ENCODE assay signal across 15 mouse cellular contexts in genomic region chr10:75484066-75484465, GRCm38 (mm10).
"Had no signal": no experiment of that assay in that cellular context is flagged by ENCODE, and none has a peak within 500 bp of the region (broad histone marks: within the 10 kb centered on the region; RNA-seq: fewer than 3 reads in every experiment).

No protein-coding gene starts in this region.

- DNase-seq: retina, postnatal 1 day; right cerebral cortex, adult 18-20 months; right cerebral cortex, postnatal 14 days; right cerebral cortex, postnatal 25 days; right cerebral cortex, postnatal 4 days; spleen, adult 18-20 months; thymus, adult 18-20 months; thymus, adult 2 months; thymus, postnatal 14 days; thymus, postnatal 25 days; thymus, postnatal 36 days; thymus, postnatal 4 days had no signal

- H3K9me3 ChIP-seq: neural tube, embryonic 15.5 days; stomach, embryonic 15.5 days had no signal

- H3K36me3 ChIP-seq: neural tube, embryonic 15.5 days; stomach, embryonic 15.5 days had no signal

- H3K4me3 ChIP-seq: neural tube, embryonic 15.5 days; stomach, embryonic 15.5 days had no signal

- H3K9ac ChIP-seq: neural tube, embryonic 15.5 days; stomach, embryonic 15.5 days had no signal

- H3K27me3 ChIP-seq: neural tube, embryonic 15.5 days; stomach, embryonic 15.5 days had no signal

- H3K4me1 ChIP-seq: neural tube, embryonic 15.5 days; stomach, embryonic 15.5 days had no signal

- H3K27ac ChIP-seq: neural tube, embryonic 15.5 days; stomach, embryonic 15.5 days; stomach, postnatal 0 days had no signal

- H3K4me2 ChIP-seq: neural tube, embryonic 15.5 days; stomach, embryonic 15.5 days had no signal
